Mouse (Mus musculus): ENCODE measurements around the gene Chchd1.

- no peak for TF ChIP-seq TBP (conservative IDR thresholded peaks at IDR 0.05; ENCODE audit: low read depth, low read length)
- peak; percentile 41; the same call in 1 of the 2 replicates for TF ChIP-seq NRF1 (IDR thresholded peaks at IDR 0.05; ENCODE audit: low read depth, low read length)
- TF ChIP-seq TCF12 (IDR thresholded peaks at IDR 0.05; ENCODE audit: low read depth, low read length), result peak; percentile 47; the same call in 1 of the 2 replicates
- peak; percentile 61 for TF ChIP-seq POLR2A (IDR thresholded peaks at IDR 0.05; ENCODE audit: low read depth, low read length)
- no peak for TF ChIP-seq CTCF (conservative IDR thresholded peaks at IDR 0.05 in 1 of 2, IDR thresholded peaks at IDR 0.05 in 1 of 2; ENCODE audit: low read depth in 2 of 2, low read length in 2 of 2)
- no peak for TF ChIP-seq SMC3 (IDR thresholded peaks at IDR 0.05; ENCODE audit: low read depth, low read length)
- TF ChIP-seq SIN3A (IDR thresholded peaks at IDR 0.05; ENCODE audit: low read length), result no peak; the same call in none of the 2 replicates
- TF ChIP-seq EP300 (IDR thresholded peaks at IDR 0.05; ENCODE audit: low read length), result no peak
- TF ChIP-seq ZNF384 (IDR thresholded peaks at IDR 0.05; ENCODE audit: low read depth, low read length), result no peak
- peak; percentile 31 for TF ChIP-seq IRF4 (IDR thresholded peaks at IDR 0.05; ENCODE audit: low read depth, low read length)
- no peak for TF ChIP-seq USF2 (conservative IDR thresholded peaks at IDR 0.05; ENCODE audit: low read depth, low read length)
- TF ChIP-seq CHD1 (IDR thresholded peaks at IDR 0.05; ENCODE audit: low read depth, low read length), result peak; percentile 98
- TF ChIP-seq GABPA (IDR thresholded peaks at IDR 0.05; ENCODE audit: insufficient replicate concordance, low read depth, low read length), result no peak
Measured at GRCm38 (mm10) chr14:20733952-20734774, 31.4 kb downstream of the Chchd1 start, which contains the start of gene Ndst2.
